Mouse (Mus musculus) naive thymus-derived CD4-positive, alpha-beta T cell, adult 2 months (primary cell): ENCODE measurements at regions not wholly inside any gene's neighbourhood (a gene's known extent, or its start where the extent isn't known, plus 50 kb on each side); places are given as distances from the start of the nearest gene placed in this dataset.

Experiments used
- DNase-seq: peaks from one replicate; pipeline ENCODE4 v3.0.0-alpha.2; 2011; ENCODE audit warnings: low read depth

GRCm38 (mm10) chr6:12140596-12140995, 233.0 kb downstream of the Phf14 start:
- DNase-seq, result no peak

DNA sequence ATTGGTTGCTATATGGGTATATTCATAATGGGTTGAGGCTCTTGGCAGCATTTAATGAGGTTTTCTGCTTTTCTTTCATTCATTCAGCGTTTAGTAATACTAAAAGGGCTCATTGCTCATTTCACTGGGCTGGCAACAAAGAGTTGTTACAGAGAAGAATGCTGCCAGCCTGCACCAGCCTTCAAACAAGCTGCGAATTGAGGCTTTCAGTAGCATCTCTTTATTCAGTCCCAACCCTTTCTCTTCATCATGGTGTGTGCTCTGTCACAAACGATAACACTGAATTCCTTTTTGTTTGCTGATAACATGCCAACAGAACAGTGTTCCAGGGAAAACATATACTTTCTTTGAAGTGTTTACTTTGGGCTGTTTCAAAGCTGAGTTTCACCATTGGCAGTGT, 237.6 kb downstream of the Phf14 start:
- DNase-seq, result no peak

GRCm38 (mm10) chr6:12150613-12151333, 243.2 kb downstream of the Phf14 start:
- no peak for DNase-seq

- no peak for DNase-seq
Observed at GRCm38 (mm10) chr6:12163971-12164370, 256.4 kb downstream of the Phf14 start.

DNA sequence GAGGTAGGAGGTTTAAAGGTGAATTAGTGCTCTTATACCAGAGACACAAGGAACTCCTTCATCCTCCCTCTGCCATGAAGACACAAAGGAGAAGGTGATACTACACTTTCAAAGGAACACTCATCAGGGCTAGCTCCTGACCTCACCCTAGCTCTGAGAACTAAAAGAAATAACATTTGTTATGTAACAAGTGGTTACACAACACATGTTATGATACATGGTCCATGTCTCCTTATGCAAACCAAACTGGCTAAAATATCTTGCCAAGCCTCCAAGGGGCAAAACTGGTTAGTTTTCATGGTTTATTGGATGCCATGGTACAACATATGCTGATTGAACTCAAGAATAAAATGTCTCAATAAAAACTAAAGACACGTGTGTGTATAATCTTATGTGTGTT, 260.9 kb downstream of the Phf14 start:
- no peak for DNase-seq

DNA sequence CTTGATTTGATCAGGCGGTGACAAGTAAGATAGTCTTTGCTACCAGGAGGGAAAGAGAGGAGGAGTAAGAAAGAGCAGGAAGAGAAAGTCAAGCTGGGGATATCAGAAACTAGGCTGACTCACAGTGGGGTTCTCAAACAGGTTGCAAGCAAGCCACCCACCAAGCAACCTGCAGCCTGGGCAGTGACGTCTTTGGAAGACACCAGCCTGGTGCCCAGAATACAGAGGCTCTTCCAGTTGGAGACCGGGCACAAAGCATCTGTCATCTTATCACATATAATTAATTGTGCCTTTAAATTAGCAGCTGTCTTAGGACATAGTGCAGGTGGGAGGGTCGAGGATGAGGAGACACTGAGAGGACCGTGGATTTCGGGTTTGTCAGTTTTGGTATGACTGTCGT, 261.8 kb downstream of the Phf14 start:
- DNase-seq, result no peak

- DNase-seq, result no peak
Observed at GRCm38 (mm10) chr6:12170722-12171121, 263.1 kb downstream of the Phf14 start.

DNA sequence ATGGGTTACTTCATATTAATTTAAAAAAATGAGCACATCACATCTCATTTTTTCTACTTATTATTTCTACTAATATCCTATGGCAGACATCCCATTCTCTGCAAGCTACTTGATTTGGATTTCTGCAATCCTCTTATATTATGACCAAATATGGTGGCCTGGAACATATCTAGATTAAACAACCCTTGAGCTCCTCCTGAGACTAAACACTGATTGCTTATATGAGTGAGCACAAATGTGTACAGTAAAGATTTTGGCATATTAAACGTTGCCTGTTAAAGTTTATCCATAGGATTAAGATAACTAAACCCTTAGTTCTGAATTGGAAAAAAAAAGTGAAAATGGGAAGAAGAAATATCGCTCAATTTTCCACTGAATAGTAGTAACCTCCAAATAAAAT, 263.6 kb downstream of the Phf14 start:
- DNase-seq, result no peak

DNA sequence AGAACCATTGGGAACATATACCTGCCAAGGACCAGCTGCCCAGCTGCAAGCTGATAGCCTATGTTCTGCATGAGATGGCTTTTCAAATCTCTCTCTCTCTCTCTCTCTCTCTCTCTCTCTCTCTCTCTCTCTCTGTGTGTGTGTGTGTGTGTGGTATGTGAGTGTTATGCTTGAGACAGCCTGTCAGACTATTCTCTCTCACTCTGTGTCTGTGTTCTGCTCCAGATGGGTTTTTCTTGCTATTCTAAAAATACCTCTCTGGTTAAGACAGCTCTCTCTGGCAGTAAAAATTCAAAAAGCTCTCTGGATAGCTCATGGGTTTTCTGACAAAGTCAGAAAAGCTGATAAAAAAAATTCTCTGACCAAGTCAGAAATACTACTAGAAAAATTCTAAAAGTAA, 270.4 kb downstream of the Phf14 start:
- no peak for DNase-seq

DNA sequence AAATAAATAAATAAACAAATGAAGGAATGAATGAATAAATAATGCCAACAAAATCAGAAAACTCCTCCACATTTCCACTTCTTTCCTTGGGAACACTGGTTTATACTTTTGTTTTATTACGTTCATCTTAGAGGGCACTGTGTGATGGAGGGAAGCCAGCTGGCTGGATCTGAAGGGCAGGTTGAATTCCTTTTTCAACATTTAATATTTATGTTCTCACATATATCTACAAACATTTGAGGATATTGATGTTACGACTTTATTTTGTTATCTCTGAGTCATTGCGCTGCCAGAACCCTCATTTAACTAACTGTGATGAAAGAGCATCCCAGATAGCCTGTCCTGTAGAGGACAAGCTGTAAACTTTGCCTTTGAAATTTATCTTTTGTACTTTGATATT, 273.3 kb downstream of the Phf14 start:
- DNase-seq, result no peak

- DNase-seq, result no peak
Observed at GRCm38 (mm10) chr6:12210190-12210589, 302.6 kb downstream of the Phf14 start.

GRCm38 (mm10) chr6:12214526-12215177, 307.0 kb downstream of the Phf14 start:
- DNase-seq, result no peak

- DNase-seq, result no peak
Observed at GRCm38 (mm10) chr6:12215178-12215553, 307.6 kb downstream of the Phf14 start.

DNA sequence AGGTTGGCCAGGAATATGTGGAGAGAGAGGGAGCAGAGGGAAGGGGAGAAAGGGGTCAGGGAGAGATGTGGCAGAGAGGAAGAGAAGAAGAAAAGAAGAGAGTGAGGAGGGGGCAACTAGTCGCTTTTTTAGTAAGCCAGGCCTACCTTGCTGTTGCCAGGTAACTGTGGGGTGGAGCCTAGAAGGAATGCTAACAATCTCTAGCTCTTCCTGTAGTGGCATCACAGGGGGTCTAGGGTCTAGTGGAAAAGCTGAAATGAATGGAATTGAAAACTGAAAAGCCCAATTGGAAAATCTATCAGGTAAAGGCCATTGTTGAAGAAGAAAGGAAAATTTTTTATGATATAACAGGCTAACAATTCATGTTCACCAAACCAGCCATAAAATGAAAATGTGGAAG, 336.5 kb downstream of the Phf14 start:
- DNase-seq, result no peak

- no peak for DNase-seq
Observed at GRCm38 (mm10) chr6:12247975-12248374, 340.4 kb downstream of the Phf14 start.

- no peak for DNase-seq
Observed at GRCm38 (mm10) chr6:12248599-12248998, 341.0 kb downstream of the Phf14 start.

- DNase-seq, result no peak
Observed at GRCm38 (mm10) chr6:12254507-12254906, 346.9 kb downstream of the Phf14 start.

DNA sequence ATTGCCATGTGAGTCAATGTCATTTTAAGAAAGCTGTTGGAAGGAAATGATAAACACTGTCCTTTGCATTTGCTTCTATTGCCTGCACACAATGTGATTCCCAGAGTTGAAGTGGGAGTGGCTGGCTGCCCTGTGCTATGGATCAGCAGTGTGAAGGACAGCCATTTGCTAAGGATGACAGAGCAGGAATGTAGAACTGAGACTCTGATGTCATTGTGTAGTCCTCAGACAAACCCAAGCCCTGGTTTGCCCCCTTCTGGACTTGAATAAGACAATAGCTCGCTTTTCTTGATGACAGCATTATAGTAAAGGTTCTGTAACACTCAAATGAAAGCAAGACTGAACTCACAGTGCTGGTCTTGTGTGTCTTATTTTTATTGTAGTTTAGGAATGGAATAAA, 347.8 kb downstream of the Phf14 start:
- no peak for DNase-seq

GRCm38 (mm10) chr6:12258273-12258672, 350.7 kb downstream of the Phf14 start:
- DNase-seq, result no peak

DNA sequence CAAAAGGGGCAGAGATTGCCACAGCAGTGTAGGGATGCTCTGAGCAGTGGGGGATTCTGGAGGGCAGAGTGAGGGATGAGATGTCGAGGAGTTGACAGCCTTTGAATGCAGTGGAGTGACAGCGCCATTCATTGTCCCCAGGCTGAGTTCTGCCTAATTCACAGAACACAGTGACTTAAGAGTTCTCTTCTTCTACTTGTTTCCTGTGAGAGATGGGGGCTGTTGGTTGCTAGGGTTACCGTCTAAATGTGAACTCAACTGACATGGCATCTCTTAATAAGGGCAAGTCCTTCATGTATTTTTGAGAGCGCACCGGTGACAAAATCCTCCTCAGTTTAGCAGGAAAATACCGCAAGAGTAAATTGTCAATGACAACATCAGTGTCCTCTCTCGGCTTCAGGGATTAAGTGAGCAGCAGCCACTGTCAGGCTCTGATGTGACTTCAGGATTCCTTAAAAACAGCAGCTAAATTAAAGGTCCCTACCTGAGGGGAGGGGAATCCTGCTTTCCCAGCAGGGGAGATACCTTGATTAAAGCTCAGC, 351.4 kb downstream of the Phf14 start:
- no peak for DNase-seq

GRCm38 (mm10) chr6:12259629-12260028, 352.0 kb downstream of the Phf14 start:
- DNase-seq, result no peak

DNA sequence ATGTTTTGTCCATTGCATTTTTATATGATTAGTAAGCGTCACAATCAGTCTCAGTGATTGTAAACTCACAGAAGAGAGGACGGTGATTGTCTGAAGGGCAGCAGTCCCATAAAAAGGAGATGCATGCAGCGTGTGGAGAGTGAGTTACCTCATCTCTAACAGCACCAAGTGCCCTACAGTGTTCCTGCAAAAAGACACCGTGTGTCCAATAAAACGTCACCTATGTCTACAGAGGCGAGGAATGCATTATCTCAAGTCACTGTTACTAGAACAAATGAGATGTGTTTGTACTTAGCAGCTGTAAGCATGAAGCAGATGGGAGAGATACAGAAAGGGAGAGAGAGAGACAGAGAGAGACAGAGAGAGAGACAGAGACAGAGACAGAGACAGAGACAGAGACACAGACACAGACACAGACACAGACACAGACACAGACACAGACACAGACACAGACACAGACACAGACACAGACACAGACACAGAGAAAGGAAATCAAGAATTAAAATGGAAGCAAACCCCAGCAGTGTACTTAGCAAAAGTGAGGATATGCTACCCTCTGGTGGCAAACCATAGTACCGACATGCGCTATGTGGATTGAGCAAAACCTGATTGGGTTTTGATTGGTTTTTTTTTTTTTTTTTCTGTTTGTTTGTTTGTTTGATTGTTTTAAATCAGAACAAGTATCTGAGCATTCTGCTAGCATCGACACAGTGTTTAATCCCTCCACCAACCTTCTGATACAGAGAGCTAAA, 352.9 kb downstream of the Phf14 start:
- DNase-seq, result peak; percentile 60
